Mouse (Mus musculus) hindlimb bud, embryonic 11.5 days (tissue): ENCODE measurements around the gene Tcfl5.

ENCODE experiments used
- DNase-seq: peaks from one replicate; pipeline ENCODE4 v3.0.0-alpha.2; 2012; ENCODE audit warnings: low read depth, low spot score; ENCODE audit errors: extremely low spot score

The Tcfl5 gene

GRCm38 (mm10) chr2:180598157-180598705 lies 44.3 kb downstream of the Tcfl5 start:
- no peak for DNase-seq

GRCm38 (mm10) chr2:180597490-180597889 lies 45.0 kb downstream of the Tcfl5 start, which contains the start of gene Col9a3:
Gene Col9a3, plus strand, starts transcription at chr2:180597790.
- DNase-seq: no peak

DNA sequence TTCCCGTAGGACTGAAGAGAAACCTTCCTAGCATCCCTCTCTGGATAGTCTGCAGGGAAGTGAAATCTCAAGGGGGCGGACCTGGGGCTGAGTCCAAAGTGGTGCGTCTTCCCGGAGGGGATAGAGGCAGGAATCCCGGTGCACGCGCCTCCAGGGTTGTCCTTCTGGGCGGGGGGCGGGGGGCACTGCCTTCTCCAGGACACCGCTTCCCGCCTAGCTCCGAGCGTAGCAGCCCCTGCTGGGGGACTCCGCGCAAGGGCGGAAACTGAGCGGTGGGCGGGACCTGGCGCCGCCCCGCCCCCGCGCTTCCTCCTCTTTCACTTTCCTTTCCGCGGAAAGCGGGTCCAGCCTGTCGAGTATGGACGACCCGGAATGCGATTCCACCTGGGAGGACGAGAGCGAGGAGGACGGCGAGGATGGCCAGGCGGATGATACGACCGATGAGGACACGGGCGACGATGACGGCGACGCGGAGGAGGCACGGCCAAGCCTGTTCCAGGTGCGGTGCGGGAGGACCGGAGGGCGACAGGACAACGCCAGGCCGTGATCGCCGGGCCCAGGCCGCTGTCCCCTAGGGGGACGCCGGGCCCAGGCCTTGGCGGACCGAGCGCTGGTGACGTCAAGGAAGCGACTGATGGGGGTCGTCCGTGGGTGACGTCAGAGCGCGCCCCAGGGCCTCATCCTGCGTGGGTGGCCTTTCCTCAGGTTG lies 53.2 kb downstream of the Tcfl5 start, which contains the start of gene Ogfr:
Ogfr (plus strand) TSS at position 123 of the 709 bp plus-strand sequence.
- peak; percentile 31 for DNase-seq

DNA sequence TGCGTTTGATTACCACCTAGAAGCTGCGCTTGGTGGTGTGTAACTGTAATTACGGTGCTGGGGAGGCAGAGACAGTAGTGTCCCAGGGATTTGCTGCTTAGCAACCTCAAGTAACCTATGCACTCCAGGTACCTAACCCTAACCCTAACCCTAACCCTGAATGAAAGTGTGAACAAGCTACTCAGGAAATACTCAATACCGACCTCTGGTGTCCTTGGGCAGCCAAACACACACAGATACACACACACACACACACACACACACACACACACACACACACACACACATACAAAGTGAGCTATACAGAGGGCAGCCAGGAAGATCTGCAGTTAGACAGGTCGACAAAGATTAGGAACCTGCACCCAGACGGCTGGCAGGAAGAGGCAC lies 53.8 kb downstream of the Tcfl5 start:
- DNase-seq: no peak

DNA sequence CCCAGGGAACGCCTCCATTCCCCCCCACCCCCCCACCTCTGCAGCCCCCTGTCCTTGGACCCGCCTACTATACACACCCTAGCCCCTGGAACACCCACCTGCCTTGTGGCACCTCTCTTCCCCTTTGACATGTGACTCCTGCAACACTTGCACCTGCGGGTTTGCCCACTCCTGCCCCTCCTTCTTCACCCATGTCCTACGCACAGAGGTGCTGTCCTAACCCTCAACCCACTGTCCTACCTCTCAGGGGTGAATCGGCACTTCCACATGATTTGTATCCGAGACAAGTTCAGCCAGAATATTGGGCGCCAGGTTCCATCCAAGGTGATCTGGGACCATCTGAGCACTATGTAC lies 59.4 kb downstream of the Tcfl5 start:
- DNase-seq: no peak

DNA sequence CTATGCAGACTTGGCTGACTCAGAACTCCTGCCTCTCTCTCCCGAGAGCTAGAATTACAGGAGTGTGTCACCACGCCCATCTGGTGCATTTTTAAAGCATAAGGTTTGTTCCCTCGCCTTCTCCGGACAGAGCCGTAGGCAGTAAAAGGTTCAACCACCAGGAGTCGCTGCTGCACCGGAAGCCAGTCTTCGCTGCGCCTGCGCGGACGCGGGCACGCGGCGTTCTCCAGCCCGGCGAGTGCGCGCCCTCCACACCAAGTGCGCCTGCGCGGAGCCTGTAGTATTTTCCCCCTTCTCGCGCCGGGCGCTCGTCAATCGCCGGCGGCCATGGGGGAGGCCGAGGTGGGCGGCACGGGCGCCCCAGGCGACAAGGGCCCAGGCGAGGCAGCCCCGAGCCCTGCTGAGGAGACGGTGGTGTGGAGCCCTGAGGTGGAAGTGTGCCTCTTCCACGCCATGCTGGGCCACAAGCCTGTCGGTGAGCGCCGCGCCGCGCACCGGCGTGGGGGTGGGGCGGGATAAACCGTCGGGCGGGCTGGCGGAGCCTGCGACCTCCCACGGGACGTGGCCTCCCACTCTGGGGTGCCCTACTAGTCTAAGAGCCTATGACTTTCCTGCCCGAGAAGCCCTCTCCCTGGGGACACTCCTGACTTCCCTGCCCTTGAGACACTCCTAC lies 59.9 kb downstream of the Tcfl5 start:
- peak; percentile 96 for DNase-seq

DNA sequence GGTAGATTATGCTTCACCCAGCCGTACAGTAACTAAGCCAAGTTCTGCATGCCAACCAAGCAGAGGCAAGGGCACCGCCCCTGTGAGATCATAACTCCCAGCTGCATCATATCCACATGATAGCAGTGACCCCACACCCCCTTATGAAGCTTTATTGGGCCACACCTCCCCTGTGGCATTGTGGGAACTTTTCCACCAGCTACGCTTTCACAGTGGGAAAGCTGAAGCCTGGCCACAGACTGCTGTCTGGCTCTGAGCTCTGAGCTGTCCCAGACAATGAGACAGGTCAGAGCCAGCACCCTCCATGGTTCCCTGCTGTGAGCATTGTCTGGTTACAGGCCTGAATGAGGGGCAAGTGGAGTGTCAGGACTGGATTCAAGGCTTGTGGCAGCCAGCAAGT lies 61.5 kb downstream of the Tcfl5 start, which contains the start of gene Mrgbp:
Mrgbp (plus strand) TSS at position 303 of the 400 bp plus-strand sequence.
- DNase-seq: no peak

DNA sequence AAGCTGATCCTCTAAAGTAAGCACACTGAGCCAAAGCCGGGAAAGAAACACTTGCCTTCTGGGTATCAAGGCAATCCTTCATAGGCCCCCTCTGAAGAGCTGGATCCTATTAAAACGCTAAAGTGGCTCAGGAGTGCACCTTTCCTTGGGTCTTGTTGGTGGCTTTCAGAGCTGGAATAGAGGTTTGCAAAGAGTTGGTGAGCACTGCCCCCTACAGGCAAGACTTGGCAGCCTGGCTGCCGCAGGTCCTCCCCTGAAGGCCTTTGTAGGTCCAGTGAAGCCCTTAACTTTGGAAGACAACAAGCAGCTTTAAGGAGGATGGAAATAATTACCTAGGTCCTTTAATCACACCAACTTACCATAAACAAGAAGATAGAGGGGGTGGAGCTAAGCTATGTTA lies 63.8 kb downstream of the Tcfl5 start:
- DNase-seq: peak; percentile 54

DNA sequence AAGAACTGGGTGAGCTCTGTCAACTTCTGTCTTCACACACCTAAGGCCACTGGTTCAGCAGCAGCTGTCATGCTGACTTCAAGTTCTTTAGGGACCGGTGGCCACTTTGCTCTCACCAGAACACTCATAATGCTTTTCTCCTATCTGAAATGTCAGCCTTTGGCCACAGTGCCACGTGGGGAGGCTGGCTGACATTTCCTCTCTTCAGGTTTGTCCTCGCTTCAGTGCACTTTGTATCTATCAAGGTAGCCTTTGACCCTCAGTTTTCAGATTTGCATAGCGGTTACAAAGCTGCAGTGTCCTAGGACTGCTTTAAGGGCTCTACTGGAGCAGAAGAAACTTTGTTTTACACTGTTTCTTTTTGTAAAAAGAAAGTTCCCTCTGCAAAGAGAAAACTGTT lies 66.0 kb downstream of the Tcfl5 start:
- no peak for DNase-seq
